Mouse (Mus musculus) heart, embryonic 15.5 days (tissue): ENCODE results near the gene Rexo2. TPM values are rescaled to one million over a fixed set of nuclear protein-coding genes. Genes with fewer than 3 reads are reported as not detected.
"Not testable (repeated sequence)": the region's sequence is repeated elsewhere in the genome, so short reads cannot be mapped to it uniquely, and the experiment has no call there.

ENCODE experiments used
- ATAC-seq: fragments of 200-750 bp; cut with Nextera tagmentation; replicated peaks from 2 replicates; pipeline ENCODE4 v1.8.0; 2017; ENCODE audit warnings: low read depth, moderate TSS enrichment; ENCODE audit not compliant: insufficient number of reproducible peaks, insufficient read depth, low FRiP score
- H3K27ac ChIP-seq: fragments of 300-500 bp; sonication (generic); 2 replicates; pipeline ENCODE4 v1.5.1; 2015; ENCODE audit warnings: mild to moderate bottlenecking, inconsistent platforms
- H3K27me3 ChIP-seq: fragments of 300-500 bp; sonication (generic); 2 replicates; pipeline ENCODE4 v1.6.1; 2015; ENCODE audit warnings: inconsistent platforms
- H3K36me3 ChIP-seq: fragments of 300-500 bp; sonication (generic); 2 replicates; pipeline ENCODE4 v1.6.1; 2015; ENCODE audit warnings: mild to moderate bottlenecking, inconsistent platforms
- H3K4me1 ChIP-seq: fragments of 300-500 bp; sonication (generic); replicated peaks from 2 replicates; pipeline ENCODE4 v1.6.1; 2015; ENCODE audit warnings: inconsistent platforms
- H3K4me2 ChIP-seq: fragments of 300-500 bp; sonication (generic); 2 replicates; pipeline ENCODE4 v1.6.1; 2015; ENCODE audit warnings: inconsistent platforms, mild to moderate bottlenecking, moderate library complexity
- H3K4me3 ChIP-seq: fragments of 300-500 bp; sonication (generic); 2 replicates; pipeline ENCODE4 v1.5.1; 2015; ENCODE audit warnings: mild to moderate bottlenecking, inconsistent platforms
- H3K9ac ChIP-seq: fragments of 300-500 bp; sonication (generic); 2 replicates; pipeline ENCODE4 v1.6.1; 2015; ENCODE audit warnings: mild to moderate bottlenecking, inconsistent platforms
- H3K9me3 ChIP-seq: fragments of 300-500 bp; sonication (generic); replicated peaks from 2 replicates; pipeline ENCODE4 v1.6.1; 2016; ENCODE audit warnings: inconsistent platforms
- WGBS: fragments of 180-500 bp; shearing (Covaris S2); methylation state at CpG from one replicate; pipeline ENCODE4 v1.1.7; 2015; ENCODE audit warnings: mixed read lengths; 5-methylcytosine and 5-hydroxymethylcytosine counted together
- polyA plus RNA-seq: library from polyadenylated mRNA; unstranded; fragments of >200 nt; fragmentation: Nextera tagmentation; extraction: Ambion mirVana; gene quantifications from 2 replicates; pipeline ENCODE4 v1.2.1, GENCODE M21; 2015

Rexo2 gene
- polyA plus RNA-seq, 1 experiment from 2014 or later: 96.6 TPM

DNA sequence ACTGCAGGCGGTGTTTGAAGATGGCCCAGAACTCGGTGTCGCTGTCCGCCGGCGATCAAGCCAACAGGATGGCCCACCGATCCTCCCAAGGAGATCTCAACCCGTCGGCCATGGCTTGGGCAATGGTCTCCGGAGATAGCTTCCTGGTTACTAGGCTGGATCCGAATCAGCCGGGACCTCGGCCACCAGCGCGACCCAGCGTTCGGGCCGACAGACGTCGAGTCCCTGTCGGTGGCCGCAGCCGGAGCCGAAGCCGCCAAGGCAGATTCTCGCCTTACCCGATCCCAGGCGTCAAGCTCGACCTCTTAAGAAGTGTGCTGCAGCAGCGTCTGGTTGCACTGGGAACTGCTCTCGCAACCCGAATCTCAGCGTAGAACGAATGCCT lies 15.1 kb upstream of the Rexo2 start:
- Histone ChIP-seq H3K27me3 (peaks cover 5% of the 10 kb centered on the region; the same call in 1 of the 2 replicates), H3K36me3 (peaks cover 32% of the 10 kb centered on the region), H3K4me2 (peak overlapping the region; percentile 86), H3K27ac (peak overlapping the region; percentile 93), H3K4me1 (peaks cover 21% of the 10 kb centered on the region), H3K4me3 (peak overlapping the region; percentile 98), H3K9ac (peak overlapping the region; percentile 97), H3K9me3 (no peaks in the 10 kb centered on the region)
- 4% methylated on average over 33 of the region's 34 CpGs for WGBS
- ATAC-seq: peak; percentile 43

DNA sequence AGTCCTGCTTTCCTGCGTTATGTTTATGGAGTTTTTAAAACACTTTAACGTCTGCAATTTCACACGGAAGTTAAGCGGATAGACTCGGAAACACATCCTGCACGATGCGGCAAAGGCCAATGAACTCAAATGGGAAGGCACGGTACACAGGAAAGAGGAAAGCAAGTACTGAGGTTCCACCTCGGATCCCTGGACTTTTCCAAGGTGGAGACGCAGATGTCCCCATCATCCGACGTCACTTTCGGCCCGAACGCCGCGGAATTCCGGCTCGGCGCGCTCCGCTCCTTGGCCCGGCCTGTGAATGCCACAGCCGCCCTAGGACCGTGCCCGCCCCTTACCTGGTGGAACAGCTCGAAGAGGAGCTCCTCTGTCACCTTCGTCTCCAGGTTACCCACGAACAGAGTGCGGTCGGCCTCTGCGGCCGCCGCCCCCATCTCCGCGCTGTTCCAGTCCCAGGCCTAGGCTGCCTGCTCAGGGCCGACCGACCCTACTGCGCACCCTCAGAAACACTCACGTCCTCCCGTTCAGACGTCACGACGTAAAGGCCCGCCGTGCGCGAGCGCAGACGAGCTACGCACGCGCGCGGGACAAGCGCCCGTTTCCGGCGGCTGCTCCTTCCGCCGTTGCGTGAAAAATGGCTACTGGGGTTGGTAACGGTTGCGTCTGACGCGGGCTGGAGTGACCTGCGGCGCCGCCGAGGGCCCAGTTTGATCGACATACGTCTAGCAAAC lies 14.6 kb upstream of the Rexo2 start, which contains the start of the genes Rbm7 and Gm5617:
Gene Rbm7 (minus strand): TSS at position 483 of the 731 bp plus-strand sequence.
Gene Gm5617 (plus strand): TSS at position 626 of the 731 bp plus-strand sequence.
- under 1% methylated on average over 72 of the region's 72 CpGs for WGBS
- peaks cover 21% of the 10 kb centered on the region for H3K4me1 ChIP-seq
- peaks cover 36% of the 10 kb centered on the region for H3K36me3 ChIP-seq
- H3K9ac ChIP-seq: peak within 1 kb of the TSS; percentile 97
- H3K4me2 ChIP-seq: peak within 1 kb of the TSS; percentile 86
- H3K9me3 ChIP-seq: no peaks in the 10 kb centered on the region
- peak within 1 kb of the TSS; percentile 98 for H3K4me3 ChIP-seq
- peak within 1 kb of the TSS; percentile 93 for H3K27ac ChIP-seq
- peak; percentile 100 for ATAC-seq
- H3K27me3 ChIP-seq: peaks cover 5% of the 10 kb centered on the region; the same call in 1 of the 2 replicates

DNA sequence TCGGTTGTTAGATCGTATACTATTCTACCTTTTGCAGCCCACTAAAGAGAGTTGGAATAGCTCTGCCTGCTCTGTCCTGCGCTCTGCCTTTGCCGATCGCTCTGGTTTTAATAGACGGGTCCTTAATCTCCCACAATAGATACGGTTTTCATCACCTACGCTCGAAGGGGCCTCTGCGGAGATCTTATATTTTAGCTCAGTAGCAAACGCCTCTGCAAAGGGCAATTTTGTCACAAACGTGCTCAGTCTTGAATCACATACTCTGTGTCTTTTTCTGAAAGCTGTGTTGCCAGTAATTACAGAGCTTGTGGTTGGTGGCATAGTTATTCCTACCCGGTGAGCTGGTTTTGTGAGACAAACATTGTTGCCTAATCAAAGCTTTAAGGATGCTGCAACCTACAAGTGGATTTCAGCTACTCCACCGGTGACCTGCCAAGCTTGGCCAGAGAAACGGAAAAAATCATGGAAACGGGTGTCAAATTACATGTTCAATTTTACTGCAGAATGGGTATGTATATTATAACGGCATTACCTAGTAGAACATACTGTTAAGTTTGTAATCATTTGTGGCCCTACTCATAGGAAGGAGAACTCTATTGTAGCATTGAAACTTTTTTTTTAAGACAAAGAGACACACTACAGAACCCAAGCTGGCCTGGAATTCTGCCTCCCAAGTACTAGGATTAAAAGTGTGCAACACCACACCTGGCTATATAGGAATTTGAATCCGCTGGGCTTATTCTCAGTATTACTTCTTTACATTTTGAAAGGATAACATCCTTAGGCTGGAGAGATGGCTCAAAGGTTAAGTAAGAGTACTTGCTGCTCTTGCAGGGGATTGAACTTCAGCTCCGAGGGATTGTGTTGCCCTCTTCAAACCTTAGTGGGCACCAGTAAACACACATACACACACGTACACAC lies 1.1 kb upstream of the Rexo2 start:
- peak overlapping the region; percentile 84 for H3K4me2 ChIP-seq
- H3K36me3 ChIP-seq: peaks cover 7% of the 10 kb centered on the region
- H3K4me3 ChIP-seq: peak overlapping the region; percentile 72
- peak overlapping the region; percentile 70 for H3K9ac ChIP-seq
- H3K9me3 ChIP-seq: no peaks in the 10 kb centered on the region
- no peaks in the 10 kb centered on the region for H3K27me3 ChIP-seq
- H3K27ac ChIP-seq: no peak overlapping the region
- peaks cover 11% of the 10 kb centered on the region for H3K4me1 ChIP-seq
- no peak for ATAC-seq
- WGBS: 25% methylated on average over 20 of the region's 20 CpGs

DNA sequence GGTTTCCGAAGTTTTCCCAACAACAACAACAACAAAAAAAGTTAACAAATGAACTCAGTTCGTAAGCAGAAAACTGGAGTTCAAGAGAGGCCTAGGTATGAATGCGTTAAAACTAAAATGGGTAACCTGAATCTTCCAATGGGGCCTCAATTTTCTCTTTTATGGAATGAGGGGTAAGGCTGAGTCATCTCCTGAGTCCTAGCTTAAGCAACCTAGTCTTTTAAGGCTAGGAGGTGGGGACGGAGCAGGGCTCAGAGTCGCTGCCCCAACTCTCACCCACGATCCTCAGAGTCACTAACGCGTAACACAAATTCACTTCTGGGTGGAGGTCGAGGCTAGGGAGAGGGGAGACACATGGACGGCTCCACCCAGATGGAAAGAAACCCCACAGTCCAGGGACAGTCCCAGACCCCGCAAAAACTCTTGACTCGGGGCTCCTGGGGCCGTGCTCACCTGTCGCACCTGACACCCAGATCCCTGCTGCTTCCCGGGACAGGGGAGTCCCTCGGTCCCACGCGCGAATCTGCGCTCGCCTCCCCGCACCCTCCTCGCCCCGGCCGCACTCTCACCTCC lies 499 bp downstream of the Rexo2 start:
- H3K4me1 ChIP-seq: peaks cover 11% of the 10 kb centered on the region
- H3K36me3 ChIP-seq: peaks cover 3% of the 10 kb centered on the region
- WGBS: 7% methylated on average over 25 of the region's 25 CpGs
- H3K9ac ChIP-seq: peak overlapping the region; percentile 70
- H3K9me3 ChIP-seq: no peaks in the 10 kb centered on the region
- ATAC-seq: no peak; the same call in 1 of the 2 replicates
- no peaks in the 10 kb centered on the region for H3K27me3 ChIP-seq
- H3K4me3 ChIP-seq: peak overlapping the region; percentile 72
- H3K4me2 ChIP-seq: peak overlapping the region; percentile 84
- no peak overlapping the region for H3K27ac ChIP-seq

DNA sequence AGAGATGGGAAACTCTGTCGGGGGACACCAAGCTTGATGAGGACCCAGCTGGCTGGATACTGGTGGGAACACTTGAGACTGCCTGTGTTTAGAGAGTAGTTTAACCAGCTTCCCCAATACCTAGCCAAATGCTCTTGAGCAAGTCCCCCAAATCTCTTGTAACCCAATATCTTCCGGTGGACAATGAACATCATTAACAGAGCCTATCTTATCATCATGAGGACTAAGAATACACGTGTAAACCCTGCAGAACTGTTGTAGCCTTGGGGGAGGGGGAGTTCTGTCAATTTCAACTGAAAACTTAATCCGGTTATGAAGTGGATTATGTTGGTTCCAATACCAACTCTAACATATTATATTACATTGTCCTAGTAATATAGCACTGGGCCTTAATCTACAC lies 1.6 kb downstream of the Rexo2 start:
- H3K27ac ChIP-seq: no peak overlapping the region
- 79% methylated on average over 4 of the region's 4 CpGs for WGBS
- no peak overlapping the region for H3K9ac ChIP-seq
- H3K27me3 ChIP-seq: no peaks in the 10 kb centered on the region
- no peak for ATAC-seq
- H3K4me3 ChIP-seq: no peak overlapping the region
- H3K4me1 ChIP-seq: peaks cover 11% of the 10 kb centered on the region
- H3K9me3 ChIP-seq: no peaks in the 10 kb centered on the region
- no peak overlapping the region for H3K4me2 ChIP-seq
- H3K36me3 ChIP-seq: peaks cover 8% of the 10 kb centered on the region; the same call in 1 of the 2 replicates

DNA sequence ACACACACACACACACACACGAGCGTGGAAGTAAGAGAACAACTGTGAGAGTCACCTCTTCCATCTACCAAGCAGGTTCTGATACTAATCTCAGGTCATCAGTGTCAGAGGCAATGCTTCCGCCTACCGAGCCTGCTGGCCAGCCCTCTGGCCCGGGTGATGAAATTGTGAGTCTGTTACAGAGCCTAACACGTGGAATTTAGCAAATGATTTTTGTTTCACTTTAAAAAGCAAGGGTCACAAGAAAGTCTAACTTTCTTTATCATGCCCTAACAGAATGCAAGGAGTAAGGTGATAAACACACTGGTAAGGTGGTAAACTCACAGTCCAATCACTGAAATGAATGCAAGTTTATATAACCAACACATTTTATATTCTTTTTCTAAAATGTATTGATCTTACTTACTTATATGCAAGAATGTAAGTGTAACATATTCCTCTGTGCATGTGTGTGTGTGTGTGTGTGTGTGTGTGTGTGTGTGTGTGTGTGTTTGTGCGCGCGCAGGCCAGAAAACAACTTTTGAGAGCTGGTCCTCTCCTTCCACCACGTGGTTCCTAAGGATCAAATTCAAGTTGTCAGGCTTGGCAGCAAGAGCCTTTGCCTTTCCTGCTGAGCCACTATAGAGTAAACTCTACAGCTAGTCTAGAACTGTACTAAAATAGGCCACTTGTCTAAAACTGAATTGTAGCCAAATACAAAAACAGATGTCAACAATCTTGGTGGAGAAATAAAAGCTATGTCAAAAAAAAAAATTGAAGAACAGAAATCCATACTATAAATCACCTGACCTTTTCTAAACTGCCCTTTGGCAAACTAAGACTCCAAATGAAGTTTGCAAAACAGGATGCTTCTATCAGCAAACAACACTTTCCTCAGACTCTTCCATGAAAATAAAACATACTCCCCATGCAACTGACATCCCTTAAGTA lies 3.9 kb downstream of the Rexo2 start:
- Histone ChIP-seq H3K4me1 (peaks cover 11% of the 10 kb centered on the region), H3K4me3 (no peak overlapping the region), H3K9me3 (no peaks in the 10 kb centered on the region), H3K27me3 (no peaks in the 10 kb centered on the region), H3K4me2 (no peak overlapping the region), H3K27ac (no peak overlapping the region), H3K9ac (no peak overlapping the region), H3K36me3 (peaks cover 11% of the 10 kb centered on the region; the same call in 1 of the 2 replicates)
- ATAC-seq: no peak
- 89% methylated on average over 10 of the region's 10 CpGs for WGBS

DNA sequence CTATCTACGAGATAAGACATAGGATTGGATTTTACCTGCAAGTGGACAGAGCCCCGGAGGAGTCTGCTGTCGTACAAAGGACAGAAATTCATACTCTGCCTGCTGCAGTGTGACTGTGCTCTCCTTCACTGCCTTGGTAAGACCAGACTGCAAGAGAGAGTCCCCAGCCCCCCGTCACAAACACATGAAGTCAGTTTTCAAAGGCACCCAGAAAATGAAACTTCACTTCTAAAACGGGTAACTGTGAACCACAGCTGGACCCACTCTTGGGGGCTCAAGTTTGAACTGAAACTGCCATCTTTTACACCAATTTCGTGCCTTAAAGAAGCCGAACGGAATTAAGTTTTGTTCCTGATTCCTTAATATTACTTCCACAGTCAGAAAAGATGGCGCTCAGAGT lies 6.1 kb downstream of the Rexo2 start:
- H3K9me3 ChIP-seq: no peaks in the 10 kb centered on the region
- no peak overlapping the region for H3K4me3 ChIP-seq
- H3K36me3 ChIP-seq: peaks cover 15% of the 10 kb centered on the region
- H3K9ac ChIP-seq: no peak overlapping the region
- H3K4me1 ChIP-seq: peaks cover under 1% of the 10 kb centered on the region
- H3K27ac ChIP-seq: no peak overlapping the region
- H3K4me2 ChIP-seq: no peak overlapping the region
- no peaks in the 10 kb centered on the region for H3K27me3 ChIP-seq
- ATAC-seq: no peak
- WGBS: 85% methylated on average over 9 of the region's 9 CpGs

DNA sequence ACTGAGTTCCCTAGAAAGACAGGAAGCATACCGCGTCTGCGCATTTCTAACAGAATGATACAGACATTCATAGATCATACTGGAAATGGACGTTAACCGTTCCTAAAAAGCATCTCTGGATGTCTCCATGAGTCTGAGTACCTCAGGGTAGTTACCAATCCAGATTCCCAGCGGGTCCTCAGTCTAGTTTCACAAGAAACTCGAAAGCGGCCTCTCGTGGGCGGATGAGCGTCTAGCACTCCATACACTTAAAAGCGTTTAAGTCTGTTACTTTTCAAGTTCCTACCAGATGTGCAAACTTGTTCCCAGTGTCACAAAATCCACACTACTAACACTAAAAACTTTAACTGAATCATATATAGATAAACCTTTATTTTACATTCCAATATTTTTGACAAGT lies 7.3 kb downstream of the Rexo2 start:
- Histone ChIP-seq H3K4me2 (no peak overlapping the region), H3K27me3 (no peaks in the 10 kb centered on the region), H3K36me3 (peaks cover 22% of the 10 kb centered on the region), H3K9ac (no peak overlapping the region), H3K4me3 (no peak overlapping the region), H3K9me3 (no peaks in the 10 kb centered on the region), H3K27ac (no peak overlapping the region), H3K4me1 (no peaks in the 10 kb centered on the region)
- no peak for ATAC-seq
- WGBS: 89% methylated on average over 12 of the region's 12 CpGs

GRCm38 (mm10) chr9:48472441-48473025 lies 7.9 kb downstream of the Rexo2 start:
- H3K9ac ChIP-seq: no peak overlapping the region
- H3K36me3 ChIP-seq: peaks cover 28% of the 10 kb centered on the region
- H3K4me3 ChIP-seq: no peak overlapping the region
- no peaks in the 10 kb centered on the region for H3K27me3 ChIP-seq
- ATAC-seq: no peak
- 86% methylated on average over 15 of the region's 15 CpGs for WGBS
- no peak overlapping the region for H3K4me2 ChIP-seq
- H3K27ac ChIP-seq: no peak overlapping the region
- no peaks in the 10 kb centered on the region for H3K9me3 ChIP-seq
- H3K4me1 ChIP-seq: no peaks in the 10 kb centered on the region

GRCm38 (mm10) chr9:48467471-48467870 lies 13.0 kb downstream of the Rexo2 start:
- not testable (repeated sequence) for H3K4me3 ChIP-seq, H3K27ac ChIP-seq, ATAC-seq, H3K9ac ChIP-seq, H3K27me3 ChIP-seq, H3K4me2 ChIP-seq, H3K9me3 ChIP-seq, H3K4me1 ChIP-seq
- H3K36me3 ChIP-seq: peaks cover 23% of the 10 kb centered on the region
- WGBS: 97% methylated on average over 5 of the region's 5 CpGs
